Mouse (Mus musculus): ENCODE measurements around the gene Cacna2d4. TPM values are rescaled to one million over a fixed set of nuclear protein-coding genes. Genes with fewer than 3 reads are reported as not detected.

The Cacna2d4 gene
- polyA plus RNA-seq, 1 experiment from 2014 or later: 0.15 TPM

DNA sequence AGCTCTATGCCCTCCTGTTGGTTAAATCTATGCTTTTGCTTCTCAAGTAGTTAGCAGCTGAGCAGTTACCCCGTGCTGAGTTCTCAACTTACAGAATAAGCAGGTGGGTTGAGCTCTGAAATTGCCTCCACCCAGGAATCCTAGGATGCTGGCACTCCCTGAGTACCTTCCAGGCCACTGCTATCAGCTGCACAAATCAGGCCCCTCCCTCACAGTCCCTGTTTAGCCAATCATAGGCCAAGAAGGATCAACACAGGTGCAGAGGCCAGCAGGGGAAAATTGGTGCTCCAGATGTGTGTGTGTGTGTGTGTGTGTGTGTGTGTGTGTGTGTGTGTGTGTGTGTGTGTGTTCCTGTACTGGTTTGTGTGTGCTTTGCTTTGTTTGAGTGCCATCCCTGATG lies 95.8 kb downstream of the Cacna2d4 start:
- no peak overlapping the region for H3K4me2 ChIP-seq (replicated peaks)
- peaks cover 67% of the 10 kb centered on the region for H3K27me3 ChIP-seq
- no peak overlapping the region for H3K27ac ChIP-seq (replicated peaks)
- no peak overlapping the region for H3K9ac ChIP-seq (replicated peaks)
- no peaks in the 10 kb centered on the region for H3K9me3 ChIP-seq
- H3K36me3 ChIP-seq: no peaks in the 10 kb centered on the region
- no peak overlapping the region for H3K4me3 ChIP-seq
- H3K4me1 ChIP-seq: peaks cover 33% of the 10 kb centered on the region
- WGBS: 9% methylated on average over 1 of the region's 1 CpGs
- ATAC-seq (ENCODE audit: low FRiP score, low read depth): no peak

DNA sequence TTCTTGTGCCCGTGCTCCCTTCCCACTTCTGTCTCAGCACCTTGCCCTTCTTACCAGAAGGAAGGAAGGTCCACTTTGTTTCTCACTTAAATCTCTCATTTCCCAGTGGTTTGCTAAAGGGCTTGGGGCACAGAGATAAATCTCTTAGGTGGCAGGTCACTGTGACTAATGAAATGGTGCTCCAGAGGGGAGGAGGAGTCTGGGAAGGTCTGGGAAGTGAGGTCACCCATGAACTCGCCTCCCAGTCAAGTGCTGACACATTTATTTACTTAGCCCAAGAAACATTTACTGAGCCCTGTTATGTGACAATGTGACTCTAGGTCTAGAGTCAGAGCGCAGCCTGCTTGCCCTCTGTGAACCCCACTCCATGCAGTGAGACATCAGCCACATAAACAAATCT lies 96.9 kb downstream of the Cacna2d4 start:
- no peaks in the 10 kb centered on the region for H3K9me3 ChIP-seq
- H3K36me3 ChIP-seq: no peaks in the 10 kb centered on the region
- peaks cover 38% of the 10 kb centered on the region for H3K4me1 ChIP-seq
- ATAC-seq (ENCODE audit: low FRiP score, low read depth): no peak
- no peak overlapping the region for H3K4me3 ChIP-seq
- WGBS: 26% methylated on average over 3 of the region's 3 CpGs
- H3K27me3 ChIP-seq: peaks cover 56% of the 10 kb centered on the region
- H3K9ac ChIP-seq (replicated peaks): no peak overlapping the region
- H3K27ac ChIP-seq (replicated peaks): no peak overlapping the region
- no peak overlapping the region for H3K4me2 ChIP-seq (replicated peaks)

DNA sequence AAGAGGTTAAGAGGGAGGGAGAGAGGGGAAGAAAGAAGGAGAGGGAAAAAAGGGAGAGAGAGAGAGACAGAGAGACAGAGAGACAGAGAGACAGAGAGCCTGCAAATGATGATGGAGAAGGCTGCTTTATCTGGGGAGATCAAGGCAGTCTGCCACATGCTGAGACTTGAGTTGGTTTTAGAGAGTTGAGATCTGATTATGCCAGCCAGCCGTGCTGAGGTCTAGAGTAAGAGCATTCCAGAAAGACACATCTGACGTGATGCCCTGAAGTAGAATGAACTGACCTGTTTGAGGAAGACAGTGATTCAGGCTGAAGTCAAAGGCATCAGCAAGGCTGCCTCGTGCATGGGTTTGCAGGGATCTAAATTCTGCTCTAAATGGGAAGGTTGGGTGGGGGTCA lies 97.5 kb downstream of the Cacna2d4 start:
- no peaks in the 10 kb centered on the region for H3K9me3 ChIP-seq
- ATAC-seq (ENCODE audit: low FRiP score, low read depth): no peak
- peaks cover 39% of the 10 kb centered on the region for H3K4me1 ChIP-seq
- H3K36me3 ChIP-seq: no peaks in the 10 kb centered on the region
- H3K9ac ChIP-seq (replicated peaks): no peak overlapping the region
- H3K27ac ChIP-seq (replicated peaks): no peak overlapping the region
- peaks cover 50% of the 10 kb centered on the region for H3K27me3 ChIP-seq
- 40% methylated on average over 3 of the region's 3 CpGs for whole genome bisulfite sequencing
- H3K4me2 ChIP-seq (replicated peaks): no peak overlapping the region
- no peak overlapping the region for H3K4me3 ChIP-seq

DNA sequence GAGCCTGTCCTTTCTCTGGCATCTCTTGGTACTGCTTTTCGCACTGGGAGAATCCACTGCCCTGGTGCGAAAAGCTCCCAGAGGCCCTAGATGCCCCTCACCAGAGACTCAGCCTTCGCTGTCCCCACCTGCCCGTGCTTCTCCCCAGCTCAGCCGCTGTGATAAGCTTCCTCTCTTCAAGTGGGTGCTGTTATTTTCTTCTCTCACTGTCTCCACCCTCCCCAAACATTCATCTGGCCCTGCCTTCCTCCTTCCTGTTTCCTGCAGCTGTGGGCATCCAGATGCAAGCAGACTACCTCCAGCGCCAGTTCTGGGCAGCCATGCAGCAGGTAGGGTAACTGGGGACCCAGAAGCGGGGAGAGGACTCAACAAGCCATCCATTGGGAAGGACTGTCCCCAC lies 99.8 kb downstream of the Cacna2d4 start:
- 85% methylated on average over 7 of the region's 7 CpGs for WGBS
- H3K36me3 ChIP-seq: no peaks in the 10 kb centered on the region
- H3K27ac ChIP-seq (replicated peaks): no peak overlapping the region
- H3K9me3 ChIP-seq: no peaks in the 10 kb centered on the region
- H3K4me2 ChIP-seq (replicated peaks): no peak overlapping the region
- H3K9ac ChIP-seq (replicated peaks): no peak overlapping the region
- ATAC-seq (ENCODE audit: low FRiP score, low read depth): no peak
- H3K27me3 ChIP-seq: peaks cover 27% of the 10 kb centered on the region
- no peak overlapping the region for H3K4me3 ChIP-seq
- peaks cover 17% of the 10 kb centered on the region for H3K4me1 ChIP-seq

DNA sequence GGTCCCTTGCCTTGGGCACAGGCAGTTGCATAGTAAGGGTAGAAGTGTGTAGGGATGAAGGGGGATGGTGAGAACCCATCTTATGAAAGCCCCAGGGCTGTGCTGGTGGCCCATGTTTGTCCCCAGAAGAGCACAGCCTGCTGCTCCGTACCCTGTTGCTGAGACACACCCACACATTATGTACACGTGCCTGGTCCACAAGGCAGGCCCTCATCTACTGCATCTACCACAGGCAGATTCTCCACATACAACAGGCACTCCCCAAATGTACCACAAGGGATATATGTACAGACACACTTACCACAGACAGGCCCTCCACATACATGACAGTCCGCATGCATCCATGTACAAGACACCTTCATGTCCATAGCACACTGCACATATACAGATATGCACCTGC lies 101.0 kb downstream of the Cacna2d4 start:
- Histone ChIP-seq H3K27me3 (peaks cover 16% of the 10 kb centered on the region), H3K27ac (replicated peaks) (no peak overlapping the region), H3K4me3 (no peak overlapping the region), H3K9ac (replicated peaks) (no peak overlapping the region), H3K36me3 (no peaks in the 10 kb centered on the region), H3K9me3 (no peaks in the 10 kb centered on the region), H3K4me2 (replicated peaks) (no peak overlapping the region), H3K4me1 (peaks cover 15% of the 10 kb centered on the region)
- no peak for ATAC-seq (ENCODE audit: low FRiP score, low read depth)
- 69% methylated on average over 3 of the region's 3 CpGs for whole genome bisulfite sequencing

DNA sequence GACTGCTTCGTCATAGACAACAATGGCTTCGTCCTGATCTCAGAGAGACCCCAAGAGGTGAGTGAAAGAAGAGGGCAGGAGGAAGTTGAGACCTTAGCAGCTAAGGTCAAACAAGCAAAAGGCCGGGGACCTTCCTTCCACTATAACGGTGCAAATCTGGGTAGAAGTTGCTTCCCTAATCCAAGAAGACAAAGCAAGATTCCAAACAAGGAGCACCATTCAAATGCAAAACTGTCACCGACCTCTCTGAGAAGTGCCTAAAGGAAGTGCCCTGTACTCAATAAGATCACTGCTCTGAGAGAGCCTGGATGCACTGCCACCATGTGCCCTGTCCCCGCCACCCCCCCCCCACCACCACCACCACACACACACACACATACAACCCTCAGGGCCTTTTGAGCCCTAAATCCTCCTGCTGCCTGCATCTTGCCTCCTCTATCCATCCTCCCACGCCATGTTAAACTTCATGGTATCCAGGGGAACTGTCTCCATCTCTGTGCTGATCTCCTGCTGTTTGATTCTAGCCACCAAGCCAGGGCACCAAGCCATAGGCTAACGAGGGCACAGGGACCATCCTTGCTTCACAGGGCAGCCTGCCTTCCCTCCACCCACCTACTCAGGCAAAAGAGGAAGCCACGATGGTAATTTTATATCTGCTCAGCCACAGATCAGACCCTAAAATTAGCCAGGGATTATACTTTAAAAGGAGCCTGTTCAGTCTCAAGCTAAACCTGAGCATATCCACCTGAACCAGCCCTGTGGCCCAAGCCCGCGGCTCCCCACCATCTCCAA lies 102.0 kb downstream of the Cacna2d4 start:
- WGBS: 22% methylated on average over 10 of the region's 11 CpGs
- peaks cover 14% of the 10 kb centered on the region for H3K4me1 ChIP-seq
- H3K36me3 ChIP-seq: no peaks in the 10 kb centered on the region
- H3K4me2 ChIP-seq (replicated peaks): no peak overlapping the region
- 0 out of 2 replicates have a peak, but pooled peaks cover 8% of the 10 kb centered on the region for H3K27me3 ChIP-seq
- no peaks in the 10 kb centered on the region for H3K9me3 ChIP-seq
- no peak overlapping the region for H3K9ac ChIP-seq (replicated peaks)
- H3K4me3 ChIP-seq: no peak overlapping the region
- ATAC-seq (ENCODE audit: low FRiP score, low read depth): no peak
- no peak overlapping the region for H3K27ac ChIP-seq (replicated peaks)

DNA sequence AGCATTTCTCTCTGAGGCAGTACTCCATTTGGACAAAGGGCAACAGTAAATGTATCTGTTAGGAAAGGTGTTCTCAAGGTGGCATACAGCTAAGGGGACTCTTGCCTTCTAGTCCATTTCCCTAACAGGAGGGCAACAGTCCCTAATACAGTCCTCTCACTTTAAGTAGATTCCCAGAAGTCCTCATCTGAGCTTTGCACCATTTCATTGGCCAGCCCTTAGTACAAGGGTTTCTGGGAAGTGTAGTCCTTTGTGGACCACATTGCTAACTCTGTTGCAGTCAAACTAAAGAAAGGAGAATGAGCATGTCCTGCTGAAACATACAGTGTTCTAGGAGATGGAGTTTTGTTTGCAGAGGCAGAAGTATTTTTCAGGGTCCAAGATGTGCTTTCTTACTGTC lies 105.1 kb downstream of the Cacna2d4 start:
- peak; percentile 83 for ATAC-seq (ENCODE audit: low FRiP score, low read depth)
- H3K27me3 ChIP-seq: 0 out of 2 replicates have a peak, but pooled peaks cover under 1% of the 10 kb centered on the region
- H3K4me1 ChIP-seq: peaks cover 9% of the 10 kb centered on the region
- H3K27ac ChIP-seq (replicated peaks): no peak overlapping the region
- H3K4me3 ChIP-seq: no peak overlapping the region
- H3K9me3 ChIP-seq: no peaks in the 10 kb centered on the region
- H3K36me3 ChIP-seq: no peaks in the 10 kb centered on the region
- no peak overlapping the region for H3K4me2 ChIP-seq (replicated peaks)
- no peak overlapping the region for H3K9ac ChIP-seq (replicated peaks)

DNA sequence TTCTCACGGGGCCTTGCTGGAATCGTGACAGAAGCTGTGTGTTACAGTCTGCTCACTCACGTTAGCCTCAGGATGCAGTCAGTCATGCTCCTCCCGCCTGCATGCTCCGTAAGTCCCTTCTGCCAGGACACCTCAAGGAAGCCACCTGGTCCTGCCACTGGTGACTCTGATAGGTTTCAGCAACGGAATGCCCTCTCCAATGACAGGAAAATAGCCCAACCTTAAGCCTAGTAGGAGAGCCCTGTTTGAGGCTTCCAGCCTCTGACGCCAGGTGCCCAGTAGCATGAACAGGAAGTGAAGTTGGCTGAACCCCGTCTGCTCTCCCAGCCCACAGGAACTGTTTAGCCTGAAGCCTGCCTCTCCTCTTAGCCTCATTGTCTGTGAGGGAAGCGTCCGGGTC lies 109.9 kb downstream of the Cacna2d4 start:
- no peak overlapping the region for H3K4me3 ChIP-seq
- no peak overlapping the region for H3K9ac ChIP-seq (replicated peaks)
- H3K36me3 ChIP-seq: no peaks in the 10 kb centered on the region
- no peaks in the 10 kb centered on the region for H3K4me1 ChIP-seq
- no peak overlapping the region for H3K27ac ChIP-seq (replicated peaks)
- no peak overlapping the region for H3K4me2 ChIP-seq (replicated peaks)
- no peaks in the 10 kb centered on the region for H3K9me3 ChIP-seq
- ATAC-seq (ENCODE audit: low FRiP score, low read depth): no peak
- H3K27me3 ChIP-seq: 0 out of 2 replicates have a peak, but pooled peaks cover 5% of the 10 kb centered on the region
- 68% methylated on average over 10 of the region's 10 CpGs for WGBS

DNA sequence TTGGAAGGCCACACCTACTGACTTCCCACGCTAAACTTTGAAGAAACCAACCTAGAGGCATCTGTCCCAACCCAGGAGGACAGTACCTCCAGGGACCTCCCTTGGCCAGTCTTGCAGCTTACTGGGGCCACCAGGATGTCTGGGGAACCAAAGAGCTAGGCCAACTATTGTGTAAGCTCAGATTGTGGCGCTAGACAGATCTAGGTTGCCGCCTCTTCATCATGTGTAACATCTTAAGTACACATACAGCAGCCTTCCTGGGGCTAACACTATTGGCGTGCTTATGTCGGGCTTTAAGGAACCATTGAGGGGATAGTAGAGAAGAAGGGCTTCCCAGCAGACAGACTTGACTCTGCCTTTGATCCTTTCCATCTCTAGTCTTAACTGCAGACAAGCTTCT lies 111.5 kb downstream of the Cacna2d4 start:
- Histone ChIP-seq H3K4me2 (replicated peaks) (no peak overlapping the region), H3K4me1 (no peaks in the 10 kb centered on the region), H3K36me3 (no peaks in the 10 kb centered on the region), H3K9ac (replicated peaks) (no peak overlapping the region), H3K9me3 (no peaks in the 10 kb centered on the region), H3K27me3 (0 out of 2 replicates have a peak, but pooled peaks cover 5% of the 10 kb centered on the region), H3K4me3 (no peak overlapping the region), H3K27ac (replicated peaks) (no peak overlapping the region)
- WGBS: 71% methylated on average over 5 of the region's 5 CpGs
- ATAC-seq (ENCODE audit: low FRiP score, low read depth): no peak

DNA sequence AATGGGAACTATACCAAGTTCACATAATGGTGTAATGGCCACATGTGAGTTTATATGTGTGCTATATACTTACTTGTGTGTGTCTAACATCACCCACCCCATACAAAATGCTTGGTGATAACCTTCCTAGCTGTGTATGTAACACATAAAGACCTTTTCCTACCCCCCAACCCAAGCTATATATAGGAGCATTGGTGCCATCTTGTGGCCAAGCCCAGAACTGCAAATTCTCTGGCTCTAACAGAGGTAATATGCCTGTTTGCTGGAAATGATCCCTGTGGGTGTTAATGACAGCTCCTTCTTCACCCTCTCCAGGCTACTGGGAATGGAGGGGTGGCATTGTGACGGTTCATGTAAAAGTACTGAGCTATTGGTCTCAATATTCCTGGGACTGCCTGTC lies 111.9 kb downstream of the Cacna2d4 start:
- no peak overlapping the region for H3K4me2 ChIP-seq (replicated peaks)
- no peak overlapping the region for H3K9ac ChIP-seq (replicated peaks)
- H3K36me3 ChIP-seq: peaks cover 2% of the 10 kb centered on the region
- H3K4me1 ChIP-seq: no peaks in the 10 kb centered on the region
- 0 out of 2 replicates have a peak, but pooled peaks cover 5% of the 10 kb centered on the region for H3K27me3 ChIP-seq
- no peaks in the 10 kb centered on the region for H3K9me3 ChIP-seq
- H3K4me3 ChIP-seq: no peak overlapping the region
- WGBS: 7% methylated on average over 1 of the region's 1 CpGs
- ATAC-seq (ENCODE audit: low FRiP score, low read depth): peak; percentile 42; the same call in 1 of the 2 replicates
- H3K27ac ChIP-seq (replicated peaks): no peak overlapping the region

DNA sequence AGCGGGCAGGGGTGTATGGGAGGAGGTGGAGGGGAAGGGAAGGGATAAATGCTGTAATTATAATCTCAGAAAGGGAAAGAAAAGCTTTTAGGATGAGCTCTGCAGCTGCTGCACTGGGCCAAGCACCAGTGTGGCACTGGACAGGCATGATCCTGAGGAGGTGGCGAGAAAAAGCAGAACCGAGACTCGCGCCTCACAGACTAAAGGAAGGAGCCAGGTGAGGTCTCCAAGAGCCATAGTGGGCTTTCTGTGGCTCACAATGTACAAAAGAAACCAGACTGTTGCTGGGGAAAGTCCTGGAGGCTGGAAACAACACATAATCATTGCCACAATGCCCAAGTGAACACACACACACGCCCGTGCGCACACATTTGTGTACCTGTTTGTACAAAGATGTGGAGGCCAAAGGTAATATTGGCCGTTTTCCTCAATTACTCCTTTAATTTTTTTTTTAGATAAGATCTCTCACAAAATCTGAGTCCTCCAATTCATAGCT lies 114.4 kb downstream of the Cacna2d4 start:
- WGBS: 86% methylated on average over 9 of the region's 9 CpGs
- no peak for ATAC-seq (ENCODE audit: low FRiP score, low read depth)
- H3K4me3 ChIP-seq: no peak overlapping the region
- no peak overlapping the region for H3K27ac ChIP-seq (replicated peaks)
- no peak overlapping the region for H3K9ac ChIP-seq (replicated peaks)
- peaks cover 27% of the 10 kb centered on the region for H3K36me3 ChIP-seq
- no peak overlapping the region for H3K4me2 ChIP-seq (replicated peaks)
- H3K4me1 ChIP-seq: no peaks in the 10 kb centered on the region
- 0 out of 2 replicates have a peak, but pooled peaks cover 5% of the 10 kb centered on the region for H3K27me3 ChIP-seq
- no peaks in the 10 kb centered on the region for H3K9me3 ChIP-seq

DNA sequence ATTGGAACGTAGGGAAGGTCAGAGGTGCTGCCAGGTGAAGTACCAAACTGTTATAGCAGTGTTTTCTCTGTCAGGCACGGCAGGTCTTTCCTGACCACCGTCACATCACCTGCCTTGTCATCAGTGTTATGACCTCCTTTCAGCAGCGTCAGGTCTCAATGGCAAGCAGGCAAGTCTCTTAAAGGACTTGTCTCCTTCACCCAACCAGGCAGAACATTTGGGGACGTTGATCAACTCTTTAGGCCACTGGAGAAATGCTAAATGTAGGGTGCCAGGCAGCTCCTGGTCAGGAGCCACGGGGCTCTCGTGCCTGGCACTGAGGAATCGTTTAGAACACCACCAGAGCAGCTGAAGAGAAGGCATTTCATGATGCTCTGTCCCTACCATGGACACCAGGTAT lies 115.3 kb downstream of the Cacna2d4 start:
- ATAC-seq (ENCODE audit: low FRiP score, low read depth): no peak
- Histone ChIP-seq H3K4me3 (no peak overlapping the region), H3K9me3 (no peaks in the 10 kb centered on the region), H3K36me3 (peaks cover 36% of the 10 kb centered on the region), H3K4me2 (replicated peaks) (no peak overlapping the region), H3K27ac (replicated peaks) (no peak overlapping the region), H3K9ac (replicated peaks) (no peak overlapping the region), H3K27me3 (0 out of 2 replicates have a peak, but pooled peaks cover 2% of the 10 kb centered on the region), H3K4me1 (no peaks in the 10 kb centered on the region)
- WGBS: 85% methylated on average over 8 of the region's 8 CpGs
